Mouse (Mus musculus) liver, embryonic 15.5 days (tissue): ENCODE results near the gene Olfr643. TPM values are rescaled to one million over a fixed set of nuclear protein-coding genes. Genes with fewer than 3 reads are reported as not detected.

ENCODE experiments used
- ATAC-seq: fragments of 200-750 bp; cut with Nextera tagmentation; 2 replicates; pipeline ENCODE4 v1.8.0; 2017; ENCODE audit warnings: moderate number of reproducible peaks, mild to moderate bottlenecking, moderate library complexity; ENCODE audit not compliant: insufficient read depth
- H3K27ac ChIP-seq: fragments of 300-500 bp; sonication (generic); replicated peaks from 2 replicates; pipeline ENCODE4 v1.5.1; 2015; ENCODE audit warnings: mild to moderate bottlenecking, inconsistent platforms
- H3K27me3 ChIP-seq: fragments of 300-500 bp; sonication (generic); 2 replicates; pipeline ENCODE4 v1.6.1; 2015; ENCODE audit warnings: mild to moderate bottlenecking, inconsistent platforms
- H3K36me3 ChIP-seq: fragments of 300-500 bp; sonication (generic); replicated peaks from 2 replicates; pipeline ENCODE4 v1.6.1; 2015; ENCODE audit warnings: moderate library complexity, mild to moderate bottlenecking, inconsistent platforms
- H3K4me1 ChIP-seq: fragments of 300-500 bp; sonication (generic); replicated peaks from 2 replicates; pipeline ENCODE4 v1.6.1; 2015; ENCODE audit warnings: inconsistent platforms
- H3K4me2 ChIP-seq: fragments of 300-500 bp; sonication (generic); 2 replicates; pipeline ENCODE4 v1.6.1; 2015; ENCODE audit warnings: moderate library complexity, mild to moderate bottlenecking, inconsistent platforms
- H3K4me3 ChIP-seq: fragments of 300-500 bp; sonication (generic); replicated peaks from 2 replicates; pipeline ENCODE4 v1.5.1; 2015; ENCODE audit warnings: mild to moderate bottlenecking, inconsistent platforms
- H3K9ac ChIP-seq: fragments of 300-500 bp; sonication (generic); 2 replicates; pipeline ENCODE4 v1.6.1; 2015; ENCODE audit warnings: moderate library complexity, mild to moderate bottlenecking, inconsistent platforms
- H3K9me3 ChIP-seq: fragments of 300-500 bp; sonication (generic); replicated peaks from 2 replicates; pipeline ENCODE4 v1.6.1; 2016; ENCODE audit warnings: inconsistent platforms
- WGBS: fragments of 180-500 bp; shearing (Covaris S2); methylation state at CpG from one replicate; pipeline ENCODE4 v1.1.7; 2015; ENCODE audit warnings: mixed read lengths; ENCODE audit not compliant: insufficient replicate concordance; 5-methylcytosine and 5-hydroxymethylcytosine counted together
- polyA plus RNA-seq: library from polyadenylated mRNA; unstranded; fragments of >200 nt; fragmentation: Nextera tagmentation; extraction: Ambion mirVana; gene quantifications from 2 replicates; pipeline ENCODE4 v1.2.1, GENCODE M21; 2015

Gene Olfr643
- polyA plus RNA-seq, 1 experiment from 2014 or later: not detected

DNA sequence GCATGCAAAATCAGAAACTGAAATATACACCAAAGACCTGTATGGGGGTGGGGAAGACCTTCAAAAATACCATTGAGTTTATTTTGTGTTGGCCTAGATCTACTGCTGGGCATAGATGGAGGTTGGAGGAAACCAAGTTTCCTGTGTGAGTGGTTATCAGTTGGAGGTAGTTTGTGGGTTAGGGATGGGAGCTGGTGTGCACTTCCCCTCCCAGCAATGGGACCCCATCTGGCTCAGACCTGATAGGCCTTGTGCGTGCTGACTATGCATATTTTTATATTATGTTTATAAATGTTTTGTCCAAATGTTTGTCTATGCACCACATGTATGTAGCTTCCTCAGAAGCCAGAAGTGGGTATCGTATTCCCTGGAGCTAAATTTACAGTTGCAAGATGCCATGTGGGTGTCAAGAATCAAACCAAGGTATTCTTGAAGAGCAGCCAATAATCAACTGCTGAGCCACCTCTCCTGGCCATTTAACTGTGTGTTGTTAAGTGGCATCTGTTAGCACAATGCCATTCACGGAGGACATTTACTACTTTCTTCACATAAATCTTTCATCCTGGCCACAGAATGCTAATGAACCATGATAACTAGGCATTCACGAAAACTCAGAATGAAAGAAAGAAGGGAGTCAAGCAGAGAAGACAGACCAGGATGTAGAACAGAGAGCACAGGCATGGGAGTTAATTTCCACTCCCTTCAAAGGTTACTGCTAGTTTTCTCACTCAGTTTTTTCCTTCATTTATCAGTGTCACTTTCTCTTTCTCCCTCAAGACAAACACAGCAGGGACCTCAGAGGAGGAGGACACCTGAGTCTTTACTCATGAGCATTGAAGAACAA lies 33.1 kb downstream of the Olfr643 start:
- no peaks in the 10 kb centered on the region for H3K9me3 ChIP-seq
- H3K36me3 ChIP-seq: no peaks in the 10 kb centered on the region
- ATAC-seq: no peak; the same call in 1 of the 2 replicates
- H3K9ac ChIP-seq: no peak overlapping the region
- no peak overlapping the region for H3K27ac ChIP-seq
- no peak overlapping the region for H3K4me3 ChIP-seq
- 20% methylated on average over 4 of the region's 4 CpGs for WGBS
- H3K27me3 ChIP-seq: no peaks in the 10 kb centered on the region
- no peak overlapping the region for H3K4me2 ChIP-seq
- no peaks in the 10 kb centered on the region for H3K4me1 ChIP-seq

DNA sequence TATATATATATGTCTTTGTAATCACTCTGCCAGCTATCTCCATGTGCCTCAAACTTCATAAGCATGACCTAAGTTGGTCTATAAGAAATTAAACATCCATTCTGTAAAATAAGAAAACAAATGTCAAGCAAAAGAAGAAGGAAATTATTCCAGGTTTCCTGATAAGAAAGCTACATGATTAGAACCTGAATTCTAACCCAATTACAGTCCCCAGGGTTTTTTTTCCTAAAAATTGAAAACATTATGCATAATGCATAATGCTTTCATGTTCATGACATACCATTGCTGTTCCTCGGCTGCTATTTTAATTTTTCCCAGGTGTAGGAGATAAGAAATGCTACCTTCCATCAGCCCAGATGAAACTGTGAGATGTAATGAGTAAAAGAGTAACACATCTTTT lies 51.8 kb downstream of the Olfr643 start, which contains the start of gene Olfr645:
TSS of gene Olfr645 (minus strand) at position 101 of the 400 bp plus-strand sequence.
- Histone ChIP-seq H3K4me2 (no peak within 1 kb of the TSS), H3K9ac (no peak within 1 kb of the TSS), H3K4me1 (no peaks in the 10 kb centered on the region), H3K27me3 (no peaks in the 10 kb centered on the region), H3K4me3 (no peak within 1 kb of the TSS), H3K36me3 (no peaks in the 10 kb centered on the region), H3K27ac (no peak within 1 kb of the TSS), H3K9me3 (no peaks in the 10 kb centered on the region)
- ATAC-seq: no peak
- WGBS: 58% methylated on average over 1 of the region's 1 CpGs

DNA sequence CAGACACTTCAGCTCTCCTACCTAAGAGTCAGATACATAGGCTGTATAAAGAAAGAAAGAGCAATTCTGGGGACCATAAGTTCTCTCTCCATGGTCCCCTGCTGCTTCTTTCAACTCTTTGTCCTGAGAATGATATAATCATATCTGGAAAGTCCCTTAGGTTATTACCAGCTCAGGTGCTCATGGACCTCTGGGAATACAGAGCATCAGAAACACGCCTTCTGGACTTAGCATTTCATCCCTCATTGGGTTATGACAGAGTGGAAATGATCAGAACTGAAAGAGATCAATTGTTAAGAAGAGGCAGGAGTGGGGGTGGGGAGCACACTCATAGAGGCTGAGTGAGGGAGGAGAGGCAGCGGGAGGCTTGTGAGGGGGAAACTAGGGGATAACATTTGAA lies 65.4 kb downstream of the Olfr643 start, which contains the start of gene Olfr644:
TSS of gene Olfr644 (minus strand) at position 101 of the 400 bp plus-strand sequence.
- WGBS: 53% methylated on average over 2 of the region's 2 CpGs
- H3K27ac ChIP-seq: no peak within 1 kb of the TSS
- H3K9me3 ChIP-seq: no peaks in the 10 kb centered on the region
- no peak within 1 kb of the TSS for H3K4me3 ChIP-seq
- no peak within 1 kb of the TSS for H3K9ac ChIP-seq
- no peak for ATAC-seq
- H3K4me1 ChIP-seq: no peaks in the 10 kb centered on the region
- H3K4me2 ChIP-seq: no peak within 1 kb of the TSS
- no peaks in the 10 kb centered on the region for H3K27me3 ChIP-seq
- no peaks in the 10 kb centered on the region for H3K36me3 ChIP-seq

DNA sequence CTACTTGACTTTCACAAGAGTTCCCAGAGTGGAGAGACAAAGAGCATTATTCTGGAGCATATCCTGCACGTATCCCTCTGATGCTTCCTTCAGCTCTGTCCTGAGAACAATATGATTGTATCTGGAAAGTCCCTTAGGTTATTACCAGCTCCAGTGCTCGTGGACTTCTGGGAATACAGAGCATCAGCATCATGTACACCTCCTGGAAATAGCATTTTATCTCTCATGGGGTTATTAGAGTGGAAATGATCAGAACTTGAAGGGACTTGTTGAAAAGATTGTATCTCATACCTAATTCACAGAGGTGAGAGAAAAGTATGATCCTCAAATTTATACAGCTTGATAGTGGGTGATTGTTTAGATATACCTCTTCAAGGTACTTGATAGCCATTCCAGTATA lies 75.9 kb downstream of the Olfr643 start, which contains the start of gene 4930516K23Rik:
TSS of gene 4930516K23Rik (minus strand) at position 101 of the 400 bp plus-strand sequence.
- H3K36me3 ChIP-seq: no peaks in the 10 kb centered on the region
- WGBS: 39% methylated on average over 2 of the region's 2 CpGs
- H3K27me3 ChIP-seq: no peaks in the 10 kb centered on the region
- no peak within 1 kb of the TSS for H3K4me2 ChIP-seq
- H3K9me3 ChIP-seq: no peaks in the 10 kb centered on the region
- no peak within 1 kb of the TSS for H3K9ac ChIP-seq
- H3K27ac ChIP-seq: no peak within 1 kb of the TSS
- H3K4me1 ChIP-seq: no peaks in the 10 kb centered on the region
- no peak within 1 kb of the TSS for H3K4me3 ChIP-seq
- no peak for ATAC-seq

DNA sequence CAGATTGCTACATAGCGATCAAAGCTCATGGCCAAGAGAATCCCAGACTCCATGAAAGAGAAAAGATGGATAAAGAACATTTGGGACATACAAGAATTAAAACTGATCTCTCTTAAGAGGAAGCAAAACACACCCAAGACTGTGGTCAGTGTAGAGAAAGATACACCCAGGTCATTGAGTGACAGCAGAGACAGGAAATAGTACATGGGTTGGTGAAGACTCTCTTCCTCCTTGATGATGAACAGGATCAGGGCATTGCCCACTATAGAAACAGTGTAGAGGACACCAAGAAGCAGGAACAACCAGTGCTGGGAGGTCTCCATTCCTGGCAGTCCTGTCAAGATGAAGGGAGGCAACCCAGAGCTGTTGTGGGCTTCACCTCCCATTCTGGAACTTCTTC lies 78.0 kb downstream of the Olfr643 start:
- H3K9me3 ChIP-seq: no peaks in the 10 kb centered on the region
- ATAC-seq: no peak
- no peak overlapping the region for H3K9ac ChIP-seq
- WGBS: 67% methylated on average over 1 of the region's 1 CpGs
- no peak overlapping the region for H3K4me3 ChIP-seq
- H3K4me2 ChIP-seq: no peak overlapping the region
- H3K27ac ChIP-seq: no peak overlapping the region
- no peaks in the 10 kb centered on the region for H3K27me3 ChIP-seq
- no peaks in the 10 kb centered on the region for H3K4me1 ChIP-seq
- no peaks in the 10 kb centered on the region for H3K36me3 ChIP-seq

DNA sequence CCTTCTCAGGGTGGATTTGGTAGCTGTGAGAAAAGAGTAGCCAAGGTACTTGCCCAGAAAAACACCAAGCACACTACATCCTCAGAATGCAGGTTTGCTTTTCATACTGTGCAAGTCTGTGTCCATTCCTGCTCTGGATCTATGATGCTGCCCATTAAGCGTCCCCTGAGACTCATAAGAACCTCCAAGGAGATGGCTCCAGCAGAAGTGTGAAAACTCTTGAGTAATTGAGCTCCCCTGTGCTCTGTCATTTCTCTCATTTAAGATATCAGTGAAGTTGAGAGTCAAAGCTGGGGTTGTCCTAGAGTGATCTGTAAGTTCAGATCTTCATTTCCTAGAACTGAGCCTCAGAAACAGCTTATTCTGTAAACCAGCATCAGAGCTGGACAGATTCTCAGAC lies 84.6 kb downstream of the Olfr643 start, which contains the start of gene Olfr642:
TSS of gene Olfr642 (minus strand) at position 101 of the 400 bp plus-strand sequence.
- no peaks in the 10 kb centered on the region for H3K36me3 ChIP-seq
- no peak for ATAC-seq
- H3K9me3 ChIP-seq: no peaks in the 10 kb centered on the region
- H3K4me2 ChIP-seq: no peak within 1 kb of the TSS
- H3K4me1 ChIP-seq: no peaks in the 10 kb centered on the region
- no peaks in the 10 kb centered on the region for H3K27me3 ChIP-seq
- H3K9ac ChIP-seq: no peak within 1 kb of the TSS
- no peak within 1 kb of the TSS for H3K4me3 ChIP-seq
- H3K27ac ChIP-seq: no peak within 1 kb of the TSS
- WGBS: 49% methylated on average over 1 of the region's 1 CpGs

DNA sequence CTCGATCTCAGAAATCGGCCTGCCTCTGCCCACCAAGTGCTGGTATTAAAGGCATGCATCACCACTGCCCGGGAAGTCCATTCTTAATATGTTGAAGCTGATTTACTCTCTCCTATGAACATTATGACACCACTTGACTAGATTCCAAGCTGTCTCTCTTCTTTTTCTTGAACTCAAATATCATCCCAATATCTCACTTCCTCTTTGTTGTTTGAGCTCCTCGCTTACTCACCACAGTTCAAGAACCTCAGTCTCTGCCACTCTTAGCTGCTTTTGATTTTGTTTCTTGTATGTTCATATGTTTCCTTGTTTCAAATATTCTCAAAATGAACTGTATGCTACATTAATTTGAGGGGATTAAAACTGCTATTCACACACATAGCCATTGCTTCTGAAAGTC lies 86.5 kb downstream of the Olfr643 start:
- Histone ChIP-seq H3K9me3 (no peaks in the 10 kb centered on the region), H3K9ac (no peak overlapping the region), H3K27ac (no peak overlapping the region), H3K27me3 (no peaks in the 10 kb centered on the region), H3K4me3 (no peak overlapping the region), H3K36me3 (no peaks in the 10 kb centered on the region), H3K4me1 (no peaks in the 10 kb centered on the region), H3K4me2 (no peak overlapping the region)
- no peak for ATAC-seq
- WGBS: 50% methylated on average over 4 of the region's 4 CpGs

DNA sequence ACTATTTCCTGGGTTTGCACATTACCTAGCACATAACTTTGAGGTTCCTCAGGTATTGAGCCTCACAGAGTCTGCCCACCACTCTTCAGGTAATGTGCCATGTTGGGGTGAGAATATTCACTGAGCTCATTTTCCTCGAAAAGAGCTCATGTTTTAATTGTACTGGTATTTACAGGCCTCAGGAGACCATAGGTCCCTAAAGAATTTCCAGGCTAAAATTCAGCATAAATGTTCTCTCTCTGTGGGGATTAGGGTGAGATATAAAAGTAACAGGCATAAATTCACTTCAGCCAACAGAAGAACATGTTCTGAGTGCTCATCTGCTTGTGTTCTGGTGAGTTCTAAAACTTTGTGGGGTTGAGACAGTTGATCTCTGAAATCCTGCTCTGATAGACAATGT lies 102.1 kb downstream of the Olfr643 start, which contains the start of gene Olfr641:
TSS of gene Olfr641 (plus strand) at position 301 of the 400 bp plus-strand sequence.
- Histone ChIP-seq H3K4me3 (no peak within 1 kb of the TSS), H3K27ac (no peak within 1 kb of the TSS), H3K36me3 (no peaks in the 10 kb centered on the region), H3K4me1 (no peaks in the 10 kb centered on the region), H3K27me3 (no peaks in the 10 kb centered on the region), H3K4me2 (no peak within 1 kb of the TSS), H3K9me3 (no peaks in the 10 kb centered on the region), H3K9ac (no peak within 1 kb of the TSS)
- 41% methylated on average over 1 of the region's 1 CpGs for WGBS
- no peak for ATAC-seq

DNA sequence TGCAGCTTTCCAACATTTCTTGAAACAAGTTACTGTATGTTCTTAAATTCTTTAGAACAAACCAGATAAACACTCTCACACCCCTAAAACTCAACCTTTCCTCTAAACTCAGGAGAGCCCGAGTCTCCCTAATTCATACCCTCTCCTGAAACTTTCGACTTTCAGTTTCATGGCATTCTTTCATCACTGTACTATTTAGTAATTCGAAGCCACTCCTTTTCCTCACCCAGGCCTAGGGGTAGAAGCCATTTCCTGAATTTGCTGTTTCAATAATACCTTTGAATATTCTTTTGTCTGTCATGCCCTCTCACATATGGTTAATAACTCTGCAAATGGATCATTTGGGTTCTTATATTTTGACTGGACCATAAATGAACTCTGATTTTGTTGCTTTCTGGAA lies 110.2 kb downstream of the Olfr643 start:
- no peak overlapping the region for H3K27ac ChIP-seq
- H3K36me3 ChIP-seq: no peaks in the 10 kb centered on the region

DNA sequence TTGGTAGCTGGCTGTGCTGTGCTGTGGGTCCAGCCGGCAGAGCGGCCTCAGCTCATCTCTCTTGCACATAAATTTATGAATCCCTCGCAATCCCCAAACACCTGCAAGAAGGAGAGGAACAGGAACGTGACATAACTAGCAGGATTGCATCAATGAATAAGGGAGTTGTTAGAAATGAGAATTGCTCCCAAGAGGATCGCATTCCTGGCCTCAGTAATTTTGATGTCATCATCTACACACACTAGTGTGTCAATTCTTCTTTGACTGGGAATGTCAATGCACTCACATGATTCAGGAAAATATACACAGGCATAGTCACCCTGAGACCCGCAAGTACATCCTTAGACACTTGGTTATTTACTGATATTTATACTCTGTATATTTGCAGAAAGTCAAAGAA lies 111.7 kb downstream of the Olfr643 start, which contains the start of gene Olfr640:
TSS of gene Olfr640 (minus strand) at position 101 of the 400 bp plus-strand sequence.
- H3K36me3 ChIP-seq: no peaks in the 10 kb centered on the region
- H3K4me1 ChIP-seq: no peaks in the 10 kb centered on the region
- no peak within 1 kb of the TSS for H3K9ac ChIP-seq
- H3K4me3 ChIP-seq: no peak within 1 kb of the TSS
- H3K4me2 ChIP-seq: no peak within 1 kb of the TSS
- WGBS: 62% methylated on average over 6 of the region's 6 CpGs
- ATAC-seq: no peak
- no peaks in the 10 kb centered on the region for H3K9me3 ChIP-seq
- no peak within 1 kb of the TSS for H3K27ac ChIP-seq
- no peaks in the 10 kb centered on the region for H3K27me3 ChIP-seq

More for the DNA sequence above, 110.2 kb downstream of the Olfr643 start:
- Histone ChIP-seq H3K9me3 (no peaks in the 10 kb centered on the region), H3K27me3 (no peaks in the 10 kb centered on the region), H3K9ac (no peak overlapping the region), H3K4me1 (no peaks in the 10 kb centered on the region), H3K4me3 (no peak overlapping the region), H3K4me2 (no peak overlapping the region)
- ATAC-seq: no peak
- 62% methylated on average over 3 of the region's 3 CpGs for whole genome bisulfite sequencing

DNA sequence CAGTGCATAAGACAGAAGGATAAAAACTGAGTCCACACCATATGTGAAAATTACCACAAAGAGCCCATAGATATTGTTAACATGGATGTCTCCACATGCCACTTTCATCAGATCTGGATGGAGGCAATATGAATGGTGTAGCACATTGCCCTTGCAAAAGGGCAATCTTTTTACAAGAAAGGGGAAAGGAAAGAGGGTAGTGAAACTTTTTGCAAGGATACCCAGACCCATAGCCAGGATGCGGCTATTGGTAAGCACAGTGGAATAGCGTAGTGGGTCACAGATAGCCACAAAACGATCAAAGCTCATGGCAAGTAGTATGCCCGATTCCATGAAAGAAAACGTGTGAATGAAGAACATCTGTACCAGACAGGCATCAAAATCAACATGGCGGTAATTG lies 115.6 kb downstream of the Olfr643 start:
- Histone ChIP-seq H3K27ac (no peak overlapping the region), H3K4me3 (no peak overlapping the region), H3K36me3 (no peaks in the 10 kb centered on the region), H3K9ac (no peak overlapping the region), H3K9me3 (no peaks in the 10 kb centered on the region), H3K4me2 (no peak overlapping the region), H3K4me1 (no peaks in the 10 kb centered on the region), H3K27me3 (no peaks in the 10 kb centered on the region)
- no peak for ATAC-seq
- 66% methylated on average over 6 of the region's 6 CpGs for WGBS
